Mouse (Mus musculus): ENCODE results near the gene Inmt.
A peak's percentile ranks its signal among the peaks of the same experiment; 100 is the strongest.
"Not testable (repeated sequence)": the region's sequence is repeated elsewhere in the genome, so short reads cannot be mapped to it uniquely, and the experiment has no call there.

Inmt gene

DNA sequence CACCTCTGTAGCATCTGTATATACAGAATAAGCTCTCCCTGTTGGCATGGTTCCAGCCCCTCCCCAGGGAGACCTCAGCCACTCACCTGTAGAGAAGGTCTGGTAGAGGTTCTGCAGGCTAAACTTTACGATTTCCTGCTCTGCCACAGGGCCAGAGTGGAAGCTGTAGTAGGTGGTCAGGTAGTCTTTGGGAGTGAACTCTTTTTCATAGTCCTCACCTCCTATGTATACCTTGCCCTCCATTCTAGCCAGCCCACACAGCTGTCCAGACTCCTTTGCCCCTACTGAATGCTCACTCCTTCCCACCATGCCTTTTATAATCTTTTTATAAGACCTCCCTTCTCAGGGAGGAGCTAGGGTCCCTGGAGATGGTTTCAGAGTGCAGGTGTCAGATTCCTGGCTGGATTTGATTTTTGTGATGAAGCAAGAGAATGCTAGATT is at the start of gene Inmt:
Inmt (minus strand) TSS at position 303 of the 441 bp plus-strand sequence.
- DNase-seq: no peak

DNA sequence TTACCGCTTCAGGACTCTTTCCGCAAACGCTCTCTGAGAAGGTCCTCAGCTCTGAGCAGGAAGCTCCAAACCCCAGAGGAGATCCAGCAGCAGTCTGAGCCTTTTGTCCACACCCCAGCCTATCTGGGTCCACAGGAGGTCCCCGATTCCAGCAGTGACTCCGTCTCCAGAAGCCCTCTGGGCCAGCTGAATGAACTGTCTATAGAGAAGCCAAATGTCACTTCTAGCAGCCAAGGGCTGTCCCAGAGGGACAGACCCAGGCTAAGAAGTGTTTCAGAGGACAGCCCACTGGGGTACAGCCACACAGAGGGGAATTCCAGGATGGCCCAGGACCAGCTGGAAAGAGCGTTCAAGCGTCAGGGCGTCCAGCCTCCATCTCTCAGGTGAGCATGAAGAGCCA is 49.1 kb upstream of the Inmt start:
- no peak for DNase-seq

- DNase-seq: no peak
Measured at GRCm38 (mm10) chr6:55218232-55218631, 43.4 kb upstream of the Inmt start.

DNA sequence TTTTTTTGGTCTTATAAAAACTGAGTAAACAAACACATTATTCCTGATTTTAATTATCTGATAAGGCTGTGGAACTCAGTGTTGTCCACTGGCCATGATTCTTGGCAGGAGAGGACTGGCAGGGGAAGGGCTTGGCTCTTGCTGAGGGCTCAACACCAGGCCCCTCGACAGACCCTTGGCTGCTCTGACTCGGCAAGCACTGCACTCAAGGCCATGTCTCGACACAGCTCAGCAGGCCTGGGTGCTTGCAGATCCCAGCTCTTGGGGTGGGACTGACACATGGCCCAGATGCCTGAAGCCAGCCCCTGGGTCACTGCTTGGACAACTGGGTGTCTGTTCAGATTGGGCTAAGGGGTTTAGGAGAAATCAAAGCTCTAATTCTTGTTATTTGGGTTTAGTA is 39.7 kb upstream of the Inmt start:
- no peak for DNase-seq

GRCm38 (mm10) chr6:55210423-55211365 is 35.9 kb upstream of the Inmt start:
- no peak for DNase-seq

DNA sequence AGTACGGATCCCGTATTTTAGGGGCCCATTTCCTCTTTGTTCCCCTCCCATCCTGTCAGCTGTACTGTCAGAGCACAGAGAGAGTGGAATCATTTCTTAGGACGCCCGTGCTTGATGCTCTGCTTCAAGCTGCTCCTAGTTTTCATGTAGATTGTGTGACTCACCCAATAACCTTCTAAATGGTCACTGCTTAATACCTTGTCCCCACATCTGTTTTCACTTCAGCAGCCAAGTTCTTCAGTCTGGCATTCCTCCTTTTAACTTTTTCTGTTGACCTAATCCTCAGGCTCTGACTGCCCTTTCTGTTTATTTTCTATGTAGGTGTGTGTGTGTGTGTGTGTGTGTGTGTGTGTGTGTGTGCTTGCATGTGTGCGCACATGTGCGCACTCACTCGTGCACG is 32.9 kb upstream of the Inmt start:
- DNase-seq: no peak

GRCm38 (mm10) chr6:55203931-55204330 is 29.1 kb upstream of the Inmt start:
- no peak for DNase-seq

- DNase-seq: peak; percentile 66
Measured at GRCm38 (mm10) chr6:55202913-55203910, 28.4 kb upstream of the Inmt start, which contains the start of gene Mindy4. Mindy4 (plus strand) TSS chr6:55203383.

GRCm38 (mm10) chr6:55199047-55199446 is 24.2 kb upstream of the Inmt start:
- DNase-seq: no peak

- DNase-seq: no peak
Measured at GRCm38 (mm10) chr6:55193171-55193570, 18.3 kb upstream of the Inmt start.

DNA sequence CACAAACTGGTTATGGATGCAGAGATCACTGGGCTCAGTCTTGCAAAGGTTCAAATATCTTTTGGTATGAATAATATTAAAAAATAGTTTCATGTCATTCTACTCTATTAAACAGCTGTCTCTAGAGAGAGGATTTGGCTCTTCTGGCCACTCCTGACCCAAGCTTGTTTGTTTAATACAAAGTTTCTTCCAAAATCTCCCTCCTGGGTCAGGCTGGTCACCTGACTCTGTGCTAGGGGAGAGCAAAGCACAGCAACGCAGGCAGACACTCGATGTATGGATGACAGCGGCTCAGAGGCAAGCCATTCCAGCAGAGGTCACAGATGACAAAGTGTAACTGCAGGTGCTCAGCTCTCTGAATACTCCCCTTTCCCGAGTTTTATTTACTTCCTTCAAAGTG is 16.7 kb upstream of the Inmt start:
- DNase-seq: no peak

DNA sequence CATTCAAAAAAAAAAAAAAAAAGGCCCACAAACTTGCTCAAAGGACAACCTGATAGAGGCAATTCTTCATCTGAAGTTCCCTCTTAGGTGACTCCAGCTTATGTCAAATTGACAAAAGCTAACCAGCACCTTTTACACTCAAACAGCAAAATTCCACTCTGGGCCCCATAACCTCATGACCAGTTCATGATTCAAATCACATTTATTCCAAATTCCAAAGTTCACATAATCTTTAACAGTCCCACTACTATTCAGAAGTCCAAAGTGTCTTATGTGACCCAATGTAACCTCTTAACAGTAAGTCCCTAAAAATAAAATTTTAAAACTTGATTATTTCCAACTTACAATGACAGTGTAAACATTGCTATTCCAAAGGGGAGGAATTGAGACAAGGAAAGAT is 14.6 kb upstream of the Inmt start:
- no peak for DNase-seq

DNA sequence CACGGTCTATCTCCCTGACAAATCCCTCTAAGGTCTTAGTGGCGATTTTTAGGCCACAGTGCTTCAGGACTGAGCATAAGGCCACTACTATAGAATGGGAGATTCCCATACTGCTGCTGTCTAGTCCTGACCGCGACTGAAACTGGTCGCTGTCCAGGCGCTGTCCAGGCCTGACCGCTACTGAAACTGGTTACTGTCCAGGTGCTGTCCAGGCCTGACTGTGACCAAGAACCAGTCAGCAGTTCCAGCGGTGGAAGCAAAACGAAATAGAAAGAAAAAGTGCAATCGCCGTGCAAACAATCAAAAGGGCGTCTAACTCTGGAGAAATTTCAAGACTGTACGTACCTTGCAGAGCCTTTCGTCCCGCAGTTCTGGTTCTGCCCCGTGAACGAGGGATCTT is 13.0 kb upstream of the Inmt start:
- DNase-seq: not testable (repeated sequence)

GRCm38 (mm10) chr6:55182655-55183430 is 8.0 kb upstream of the Inmt start:
- no peak for DNase-seq

DNA sequence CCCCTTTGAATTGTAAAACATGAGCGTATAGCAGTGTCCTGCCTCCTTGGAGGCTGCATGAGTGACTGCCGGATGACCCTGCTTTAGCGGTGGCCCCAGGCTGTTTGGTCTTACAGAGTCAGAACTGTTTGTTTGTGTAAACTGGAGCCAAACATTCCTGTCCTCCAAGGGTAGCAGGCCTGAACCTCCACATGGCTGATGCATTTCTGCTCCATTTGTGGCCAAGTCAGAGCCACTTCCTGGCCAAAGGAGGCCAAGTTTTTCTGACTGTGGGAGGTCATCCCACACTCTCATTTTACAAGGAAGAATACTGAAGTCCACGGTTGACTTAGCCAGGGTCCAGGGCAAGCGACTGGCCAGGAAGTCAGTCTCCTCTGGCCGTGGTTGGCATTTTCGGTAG is 4.7 kb upstream of the Inmt start:
- DNase-seq: no peak

DNA sequence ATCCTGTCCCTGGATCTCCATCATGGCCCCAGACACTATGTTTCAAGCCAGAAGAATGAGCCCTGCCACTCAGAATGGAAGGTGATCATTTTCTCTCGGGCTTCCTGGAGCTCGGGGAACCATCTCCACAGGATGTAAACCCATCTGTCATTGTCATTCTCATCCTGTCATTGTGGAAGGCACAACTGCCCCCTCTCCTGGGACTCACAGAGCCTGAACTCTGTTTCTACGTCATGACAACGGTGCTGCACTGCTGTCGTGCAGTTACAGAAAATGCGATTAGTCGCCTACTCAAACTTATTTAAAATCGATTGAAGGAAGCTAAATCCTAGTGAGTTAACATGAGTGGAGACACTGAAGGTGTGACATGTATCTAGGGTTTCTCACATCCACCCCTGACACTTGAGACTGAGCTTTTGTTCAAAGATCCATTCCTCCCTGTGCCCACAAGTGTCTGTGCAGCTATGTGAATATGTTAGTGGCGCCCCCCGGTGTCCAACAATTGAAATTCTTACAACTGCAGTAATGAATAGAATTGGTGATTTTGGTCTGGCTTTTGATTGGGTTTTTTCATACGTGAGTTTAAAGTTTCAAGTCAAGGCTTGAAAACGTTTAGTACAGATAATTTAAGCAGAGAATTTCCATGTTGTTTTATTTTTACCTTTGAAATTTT is 2.4 kb upstream of the Inmt start:
- DNase-seq: peak; percentile 65

DNA sequence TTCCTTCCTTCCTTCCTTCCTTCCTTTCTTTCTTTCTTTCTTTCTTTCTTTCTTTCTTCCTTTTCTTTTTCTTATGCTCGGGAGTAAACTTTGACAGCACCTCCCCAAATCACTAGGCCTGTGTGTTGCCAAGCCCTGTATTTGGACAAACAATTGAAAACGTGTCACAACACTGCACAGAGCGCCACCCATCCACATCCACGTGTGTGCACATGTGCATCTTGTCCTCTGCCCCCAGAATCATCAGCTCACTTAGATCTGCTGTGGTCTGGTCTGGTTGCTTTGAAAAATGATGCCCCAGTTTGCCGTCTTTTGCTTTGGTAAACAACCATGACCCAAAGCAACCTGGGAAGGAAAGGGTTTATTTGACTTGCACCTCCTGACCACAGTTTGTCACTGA is 1.0 kb upstream of the Inmt start:
- no peak for DNase-seq

DNA sequence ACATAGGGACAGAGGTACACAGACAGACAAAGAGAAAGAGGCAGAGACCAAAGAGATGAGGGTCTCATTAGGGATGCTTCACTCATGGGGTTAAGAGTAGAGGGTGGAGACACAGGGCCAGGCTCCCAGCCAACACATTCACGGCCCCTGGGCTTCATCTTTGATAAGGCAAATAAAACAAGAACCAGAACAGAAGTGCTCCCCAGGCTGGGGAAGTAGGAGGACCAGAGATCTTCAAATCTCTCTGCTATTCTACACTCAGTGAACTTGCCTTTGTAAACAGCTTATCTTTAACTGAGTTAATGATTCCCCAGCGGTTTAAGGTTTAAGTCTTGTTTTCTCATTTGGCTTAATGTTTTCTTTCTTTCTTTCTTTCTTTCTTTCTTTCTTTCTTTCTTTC is 613 bp upstream of the Inmt start:
- DNase-seq: no peak

DNA sequence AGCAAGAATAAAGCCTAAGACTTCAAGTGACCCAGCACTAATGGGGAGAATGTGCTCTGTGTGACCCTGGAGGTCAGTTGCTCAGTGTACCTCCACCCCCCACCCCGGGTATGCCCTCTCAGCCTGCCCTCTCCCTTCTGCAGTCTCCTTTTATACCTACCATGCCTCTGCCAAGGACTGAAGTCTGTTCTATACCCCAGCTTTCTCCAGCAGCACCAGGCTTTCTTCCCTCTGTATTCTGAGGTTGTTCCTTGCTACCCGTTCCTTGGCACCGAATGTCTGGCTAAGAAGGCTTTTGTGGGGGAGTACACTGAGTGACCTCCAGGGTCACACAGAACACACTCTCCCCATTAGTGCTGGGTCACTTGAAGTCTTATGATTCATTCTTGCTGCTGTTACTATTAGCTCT is 898 bp downstream of the Inmt start:
- no peak for DNase-seq

- no peak for DNase-seq
Measured at GRCm38 (mm10) chr6:55173171-55173570, 1.7 kb downstream of the Inmt start.

DNA sequence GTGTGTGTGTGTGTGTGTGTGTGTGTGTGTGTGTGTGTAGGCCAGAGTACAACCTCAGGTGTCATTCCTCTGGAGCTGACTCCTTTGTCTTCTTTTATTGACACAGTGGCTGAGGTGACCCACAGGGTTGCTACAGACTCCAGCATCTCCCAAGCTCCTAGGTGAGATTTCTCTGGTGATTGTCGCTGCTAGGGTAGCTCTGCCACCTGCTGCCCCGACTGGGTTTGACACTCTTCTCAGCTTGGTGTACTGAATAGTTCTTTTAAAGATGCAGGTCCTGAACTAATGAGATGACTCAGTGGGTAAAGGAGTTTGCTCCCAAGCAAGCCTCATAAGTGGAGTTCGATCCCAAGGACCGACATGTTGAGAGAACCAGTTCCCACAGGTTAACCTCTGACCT is 3.2 kb downstream of the Inmt start:
- no peak for DNase-seq

DNA sequence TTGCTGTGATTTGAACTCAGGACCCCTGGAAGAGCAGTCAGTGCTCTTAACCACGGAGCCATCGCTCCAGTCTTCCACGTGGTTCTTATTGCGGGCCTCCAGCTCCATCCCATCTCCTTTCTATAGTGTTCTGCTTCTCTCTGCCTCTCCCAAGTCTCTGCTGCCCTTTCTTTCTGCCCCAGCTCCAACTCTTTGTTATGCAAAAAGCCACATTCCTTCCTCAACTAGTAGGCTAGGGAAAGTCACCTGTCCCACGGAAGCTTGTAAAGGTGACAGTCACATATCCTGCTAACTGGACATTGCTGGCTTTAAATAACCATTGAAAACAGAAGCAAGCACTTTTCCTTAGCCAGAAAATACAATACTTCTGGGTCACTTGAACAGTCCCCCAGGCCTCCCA is 5.0 kb downstream of the Inmt start:
- DNase-seq: no peak

Data from thymus, postnatal 4 days (tissue).